Mouse (Mus musculus) megakaryocyte, embryonic 14.5 days (primary cell): Measurements from ENCODE around the gene Calhm1. TPM values are rescaled to one million over a fixed set of nuclear protein-coding genes. Genes with fewer than 3 reads are reported as not detected.
A peak's percentile ranks its signal among the peaks of the same experiment; 100 is the strongest.
"Not testable (repeated sequence)": the region's sequence is repeated elsewhere in the genome, so short reads cannot be mapped to it uniquely, and the experiment has no call there.

Source experiments
- H3K27me3 ChIP-seq: replicated peaks from 2 replicates; pipeline ENCODE3; 2012; ENCODE audit warnings: inconsistent platforms
- H3K36me3 ChIP-seq: replicated peaks from 2 replicates; pipeline ENCODE3; 2012; ENCODE audit warnings: low read length, inconsistent platforms, mixed read lengths
- H3K4me1 ChIP-seq: 2 replicates; pipeline ENCODE4 v1.6.1; 2012; ENCODE audit warnings: inconsistent platforms
- H3K4me3 ChIP-seq: replicated peaks from 2 replicates; pipeline ENCODE3; 2012; ENCODE audit warnings: moderate library complexity, mild to moderate bottlenecking, inconsistent platforms
- H3K9me3 ChIP-seq: 2 replicates; pipeline ENCODE4 v1.6.1; 2012; ENCODE audit warnings: inconsistent platforms
- FLI1 ChIP-seq: IDR thresholded peaks from 2 replicates; pipeline ENCODE4 v1.6.1; 2012; ENCODE audit warnings: low read length, inconsistent platforms, mixed read lengths
- GATA1 ChIP-seq: IDR thresholded peaks from 3 replicates; pipeline ENCODE4 v1.6.1; 2012; ENCODE audit warnings: mixed read lengths, low read length, inconsistent platforms, borderline replicate concordance
- polyA plus RNA-seq: library from polyadenylated mRNA; stranded (reverse); fragments of >175 nt; gene quantifications from 2 replicates; pipeline ENCODE4 v1.2.3, GENCODE M21; 2012; ENCODE audit warnings: low replicate concordance; ENCODE audit not compliant: insufficient read depth

The Calhm1 gene
- polyA plus RNA-seq, 1 experiment, result not detected

- no peak within 1 kb of the TSS for H3K4me3 ChIP-seq
- TF ChIP-seq GATA1 (no peak), FLI1 (no peak)
Observed at GRCm38 (mm10) chr19:47157664-47158063, 13.6 kb upstream of the Calhm1 start, which contains the start of gene Calhm3. Gene Calhm3 (minus strand): TSS chr19:47157764.

GRCm38 (mm10) chr19:47153767-47154166 lies 9.7 kb upstream of the Calhm1 start:
- TF ChIP-seq FLI1 (no peak), GATA1 (no peak)
- H3K9me3 ChIP-seq, result no peaks in the 10 kb centered on the region
- H3K4me1 ChIP-seq, result peaks cover 11% of the 10 kb centered on the region; the same call in 1 of the 2 replicates
- peaks cover 66% of the 10 kb centered on the region for H3K27me3 ChIP-seq
- H3K36me3 ChIP-seq, result no peaks in the 10 kb centered on the region
- no peak overlapping the region for H3K4me3 ChIP-seq

More at GRCm38 (mm10) chr19:47157664-47158063, 13.6 kb upstream of the Calhm1 start, which contains the start of gene Calhm3:
- H3K27me3 ChIP-seq, result peaks cover 40% of the 10 kb centered on the region
- no peaks in the 10 kb centered on the region for H3K36me3 ChIP-seq
- H3K4me1 ChIP-seq, result peaks cover 3% of the 10 kb centered on the region; the same call in 1 of the 2 replicates
- H3K9me3 ChIP-seq, result no peaks in the 10 kb centered on the region

- Histone ChIP-seq H3K27me3 (peaks cover 71% of the 10 kb centered on the region), H3K9me3 (no peaks in the 10 kb centered on the region), H3K4me1 (peaks cover 8% of the 10 kb centered on the region; the same call in 1 of the 2 replicates), H3K4me3 (peak overlapping the region; percentile 62), H3K36me3 (no peaks in the 10 kb centered on the region)
- TF ChIP-seq GATA1 (no peak), FLI1 (no peak)
Observed at GRCm38 (mm10) chr19:47152062-47152369, 8.0 kb upstream of the Calhm1 start.

GRCm38 (mm10) chr19:47151332-47152061 lies 7.4 kb upstream of the Calhm1 start:
- H3K4me1 ChIP-seq, result peaks cover 8% of the 10 kb centered on the region; the same call in 1 of the 2 replicates
- peaks cover 71% of the 10 kb centered on the region for H3K27me3 ChIP-seq
- no peaks in the 10 kb centered on the region for H3K36me3 ChIP-seq
- TF ChIP-seq GATA1, result no peak
- TF ChIP-seq FLI1, result no peak
- H3K4me3 ChIP-seq, result peak overlapping the region; percentile 62
- H3K9me3 ChIP-seq, result no peaks in the 10 kb centered on the region

- H3K27me3 ChIP-seq, result peaks cover 79% of the 10 kb centered on the region
- TF ChIP-seq FLI1 (no peak), GATA1 (no peak)
- no peaks in the 10 kb centered on the region for H3K36me3 ChIP-seq
- peaks cover 8% of the 10 kb centered on the region; the same call in 1 of the 2 replicates for H3K4me1 ChIP-seq
- no peaks in the 10 kb centered on the region for H3K9me3 ChIP-seq
- no peak overlapping the region for H3K4me3 ChIP-seq
Observed at GRCm38 (mm10) chr19:47149854-47150253, 5.8 kb upstream of the Calhm1 start.

GRCm38 (mm10) chr19:47148267-47148847 lies 4.3 kb upstream of the Calhm1 start:
- TF ChIP-seq FLI1 (no peak), GATA1 (no peak)
- Histone ChIP-seq H3K36me3 (no peaks in the 10 kb centered on the region), H3K9me3 (no peaks in the 10 kb centered on the region), H3K27me3 (peaks cover 82% of the 10 kb centered on the region), H3K4me3 (no peak overlapping the region), H3K4me1 (peaks cover 8% of the 10 kb centered on the region; the same call in 1 of the 2 replicates)

GRCm38 (mm10) chr19:47142438-47142837 lies 1.6 kb downstream of the Calhm1 start:
- H3K9me3 ChIP-seq, result no peaks in the 10 kb centered on the region
- H3K27me3 ChIP-seq, result peaks cover 71% of the 10 kb centered on the region
- H3K4me1 ChIP-seq, result peaks cover 25% of the 10 kb centered on the region
- H3K4me3 ChIP-seq, result no peak overlapping the region
- no peak for TF ChIP-seq GATA1
- no peak for TF ChIP-seq FLI1
- no peaks in the 10 kb centered on the region for H3K36me3 ChIP-seq

GRCm38 (mm10) chr19:47139611-47140010 lies 4.4 kb downstream of the Calhm1 start:
- Histone ChIP-seq H3K36me3 (peaks cover 12% of the 10 kb centered on the region), H3K27me3 (peaks cover 48% of the 10 kb centered on the region), H3K4me1 (peaks cover 54% of the 10 kb centered on the region)
- H3K4me3 ChIP-seq, H3K9me3 ChIP-seq: not testable (repeated sequence)

GRCm38 (mm10) chr19:47137771-47138421 lies 6.2 kb downstream of the Calhm1 start, which contains the start of gene Calhm2:
Gene Calhm2 (minus strand): TSS chr19:47138294.
- TF ChIP-seq FLI1 (no peak), GATA1 (no peak)
- Histone ChIP-seq H3K4me3 (peak within 1 kb of the TSS; percentile 93), H3K9me3 (no peaks in the 10 kb centered on the region), H3K27me3 (peaks cover 31% of the 10 kb centered on the region), H3K36me3 (peaks cover 25% of the 10 kb centered on the region), H3K4me1 (peaks cover 69% of the 10 kb centered on the region)

- Histone ChIP-seq H3K9me3 (no peaks in the 10 kb centered on the region), H3K36me3 (peaks cover 33% of the 10 kb centered on the region), H3K27me3 (peaks cover 25% of the 10 kb centered on the region), H3K4me3 (peak overlapping the region; percentile 93), H3K4me1 (peaks cover 77% of the 10 kb centered on the region)
- no peak for TF ChIP-seq GATA1
- TF ChIP-seq FLI1, result no peak
Observed at GRCm38 (mm10) chr19:47137051-47137581, 6.9 kb downstream of the Calhm1 start.
